Mouse (Mus musculus): Measurements from ENCODE around the gene Rem2. TPM values are rescaled to one million over a fixed set of nuclear protein-coding genes. Genes with fewer than 3 reads are reported as not detected.

Rem2 gene
- polyA plus RNA-seq, 1 experiment, result 0.30 TPM

DNA sequence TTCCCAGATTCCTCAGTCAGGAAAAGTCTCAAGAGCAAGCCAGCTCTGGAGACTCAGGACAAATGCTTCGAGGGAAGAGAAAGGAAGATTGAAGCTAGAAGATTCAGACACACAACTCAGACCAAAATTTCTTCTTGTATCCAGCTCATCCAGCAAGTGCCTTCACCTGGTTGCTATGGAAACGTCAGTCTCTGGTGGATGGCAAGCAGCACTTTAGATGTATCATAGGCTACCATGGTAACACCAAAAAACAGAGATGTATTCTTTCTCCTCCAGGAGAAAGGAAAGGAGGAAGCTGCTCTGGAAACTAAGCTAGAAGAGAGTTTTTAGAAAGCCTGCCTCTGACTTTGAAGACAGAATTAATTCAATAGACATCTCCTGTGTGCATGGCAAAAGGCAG is 11.8 kb downstream of the Rem2 start:
- Histone ChIP-seq H3K4me3 (replicated peaks) (no peak overlapping the region), H3K4me1 (no peaks in the 10 kb centered on the region), H3K9me3 (no peaks in the 10 kb centered on the region), H3K27me3 (replicated peaks) (peaks cover 6% of the 10 kb centered on the region), H3K36me3 (replicated peaks; ENCODE audit: low read length) (no peaks in the 10 kb centered on the region)
- no peak for TF ChIP-seq FLI1 (IDR thresholded peaks at IDR 0.05; ENCODE audit: low read length)
- no peak for TF ChIP-seq GATA1 (IDR thresholded peaks at IDR 0.05; ENCODE audit: borderline replicate concordance, low read length)

DNA sequence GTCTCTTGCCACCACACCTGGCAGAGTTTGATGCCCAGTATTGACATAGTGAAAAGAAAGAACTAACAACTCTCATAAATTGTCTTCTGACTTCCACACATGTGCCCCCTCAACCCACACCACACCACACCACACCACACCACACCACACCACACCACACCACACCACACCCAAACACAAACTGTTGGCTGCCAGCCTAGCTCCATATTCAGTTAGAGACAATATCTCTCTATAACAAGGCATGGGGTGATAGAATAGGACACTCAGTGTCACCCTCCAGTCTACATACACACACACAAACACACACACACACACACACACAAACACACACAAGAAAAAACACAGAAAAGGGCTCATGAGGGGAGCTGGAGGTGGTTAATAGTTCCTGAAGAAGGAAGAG is 12.4 kb downstream of the Rem2 start:
- Histone ChIP-seq H3K9me3 (no peaks in the 10 kb centered on the region), H3K4me1 (no peaks in the 10 kb centered on the region), H3K36me3 (replicated peaks; ENCODE audit: low read length) (no peaks in the 10 kb centered on the region), H3K27me3 (replicated peaks) (peaks cover 6% of the 10 kb centered on the region), H3K4me3 (replicated peaks) (no peak overlapping the region)
- no peak for TF ChIP-seq FLI1 (IDR thresholded peaks at IDR 0.05; ENCODE audit: low read length)
- no peak for TF ChIP-seq GATA1 (IDR thresholded peaks at IDR 0.05; ENCODE audit: borderline replicate concordance, low read length)

DNA sequence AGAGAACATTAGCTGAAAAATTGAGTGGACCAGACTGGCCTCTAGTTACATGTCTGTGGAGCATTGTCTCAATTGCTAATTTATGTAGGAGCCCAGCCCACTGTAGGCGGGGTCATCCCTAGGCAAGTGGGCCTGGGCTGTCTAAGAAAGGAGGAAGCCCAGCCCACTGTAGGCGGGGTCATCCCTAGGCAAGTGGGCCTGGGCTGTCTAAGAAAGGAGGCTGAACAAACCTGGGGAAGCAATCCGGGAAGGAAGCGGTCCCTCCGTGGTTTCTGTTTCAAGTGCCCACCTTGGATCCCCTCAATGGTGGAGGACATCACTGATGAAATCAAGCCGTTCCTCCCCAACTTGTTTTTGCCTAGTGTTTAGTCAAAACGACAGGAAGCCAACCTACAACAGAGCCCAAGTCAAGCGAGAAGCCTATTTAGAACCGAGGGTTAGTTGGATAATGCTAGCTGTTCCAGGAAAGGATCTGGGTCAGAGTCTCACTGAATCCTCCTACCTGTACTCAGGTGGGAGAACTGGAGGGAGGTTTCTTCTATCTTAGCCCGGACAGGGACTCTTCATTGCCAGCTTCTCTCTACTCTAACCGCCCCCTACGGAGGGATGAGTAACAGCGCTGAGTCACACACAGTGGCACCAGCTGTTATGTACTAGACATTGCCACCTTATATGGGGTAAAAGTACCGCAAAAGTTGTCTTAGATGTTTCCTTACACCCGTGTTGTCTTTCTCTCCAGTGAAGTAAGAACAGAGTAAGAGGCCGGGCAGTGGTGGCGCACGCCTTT is 16.6 kb downstream of the Rem2 start:
- H3K36me3 ChIP-seq (replicated peaks; ENCODE audit: low read length), result no peaks in the 10 kb centered on the region
- H3K9me3 ChIP-seq, result peaks cover 4% of the 10 kb centered on the region; the same call in 1 of the 2 replicates
- no peak for TF ChIP-seq GATA1 (IDR thresholded peaks at IDR 0.05; ENCODE audit: borderline replicate concordance, low read length)
- no peak for TF ChIP-seq FLI1 (IDR thresholded peaks at IDR 0.05; ENCODE audit: low read length)
- H3K4me3 ChIP-seq (replicated peaks), result no peak overlapping the region
- peaks cover 4% of the 10 kb centered on the region for H3K4me1 ChIP-seq
- peaks cover 9% of the 10 kb centered on the region for H3K27me3 ChIP-seq (replicated peaks)

DNA sequence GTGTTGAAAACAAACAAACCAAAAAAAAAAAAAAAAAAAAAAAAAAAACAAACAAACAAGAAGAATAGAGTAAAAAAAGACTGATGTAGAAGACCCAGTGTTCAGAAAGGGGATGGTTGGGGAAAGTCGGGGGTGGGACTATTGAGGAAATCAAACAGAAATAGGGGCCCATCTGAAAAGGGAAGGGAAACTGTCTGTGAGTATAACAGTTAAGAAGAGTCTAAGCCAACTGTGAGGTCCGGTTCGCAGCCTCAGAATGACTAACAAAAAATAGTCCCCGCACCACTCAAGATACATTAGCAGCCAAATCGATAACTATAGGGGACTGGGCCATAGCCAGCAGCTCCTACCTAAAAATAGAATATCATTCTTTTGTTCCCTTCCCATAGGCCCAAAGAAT is 17.3 kb downstream of the Rem2 start:
- H3K27me3 ChIP-seq (replicated peaks), result peaks cover 9% of the 10 kb centered on the region
- H3K9me3 ChIP-seq, result peaks cover 4% of the 10 kb centered on the region; the same call in 1 of the 2 replicates
- H3K4me3 ChIP-seq (replicated peaks), result no peak overlapping the region
- H3K4me1 ChIP-seq, result peaks cover 4% of the 10 kb centered on the region
- H3K36me3 ChIP-seq (replicated peaks; ENCODE audit: low read length), result no peaks in the 10 kb centered on the region
- TF ChIP-seq FLI1 (IDR thresholded peaks at IDR 0.05; ENCODE audit: low read length) (no peak), GATA1 (IDR thresholded peaks at IDR 0.05; ENCODE audit: borderline replicate concordance, low read length) (no peak)

DNA sequence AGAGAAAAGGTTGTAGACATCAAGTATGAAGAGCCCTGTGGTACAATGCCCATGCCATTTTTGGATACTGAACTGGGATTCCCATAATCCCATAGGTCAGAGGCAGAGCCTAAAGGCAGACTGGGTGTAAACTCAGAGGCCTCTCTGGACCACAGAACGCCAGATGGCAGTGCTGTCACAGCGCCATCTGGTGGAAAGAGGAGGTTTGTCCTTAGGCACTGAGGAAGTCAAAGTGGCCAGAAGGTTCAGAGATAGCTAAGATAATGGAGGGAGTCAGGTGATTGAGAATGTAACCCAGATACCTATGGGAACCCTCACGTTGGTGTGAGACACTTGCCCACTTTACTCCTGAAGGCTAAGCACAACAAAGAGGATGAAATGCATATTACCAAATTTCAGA is 18.3 kb downstream of the Rem2 start:
- Histone ChIP-seq H3K4me3 (replicated peaks) (no peak overlapping the region), H3K4me1 (peaks cover 4% of the 10 kb centered on the region), H3K27me3 (replicated peaks) (peaks cover 9% of the 10 kb centered on the region), H3K9me3 (peaks cover 4% of the 10 kb centered on the region; the same call in 1 of the 2 replicates), H3K36me3 (replicated peaks; ENCODE audit: low read length) (no peaks in the 10 kb centered on the region)
- no peak for TF ChIP-seq GATA1 (IDR thresholded peaks at IDR 0.05; ENCODE audit: borderline replicate concordance, low read length)
- no peak for TF ChIP-seq FLI1 (IDR thresholded peaks at IDR 0.05; ENCODE audit: low read length)

DNA sequence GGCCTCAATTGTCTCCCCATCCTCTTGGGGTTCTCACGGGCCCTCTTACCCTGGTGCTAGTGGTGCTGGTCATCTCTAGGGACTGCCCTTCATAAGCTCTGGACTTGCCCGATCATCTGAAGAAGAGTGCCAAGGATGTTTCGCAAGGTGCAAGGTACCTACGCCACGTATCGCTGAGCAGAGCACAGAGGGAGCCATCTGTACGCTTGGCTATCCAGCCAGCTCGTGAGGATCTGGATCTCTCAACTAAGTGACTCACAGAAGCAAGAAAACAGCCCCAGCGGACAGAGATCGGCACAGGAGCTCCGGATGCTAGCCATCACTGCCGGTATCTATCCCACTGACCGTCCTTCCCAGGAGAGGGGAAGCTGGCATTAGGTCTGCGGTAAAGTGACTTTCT is 20.8 kb downstream of the Rem2 start:
- TF ChIP-seq FLI1 (IDR thresholded peaks at IDR 0.05; ENCODE audit: low read length) (no peak), GATA1 (IDR thresholded peaks at IDR 0.05; ENCODE audit: borderline replicate concordance, low read length) (no peak)
- H3K4me1 ChIP-seq, result peaks cover 14% of the 10 kb centered on the region
- no peaks in the 10 kb centered on the region for H3K36me3 ChIP-seq (replicated peaks; ENCODE audit: low read length)
- H3K9me3 ChIP-seq, result peaks cover 4% of the 10 kb centered on the region; the same call in 1 of the 2 replicates
- H3K27me3 ChIP-seq (replicated peaks), result peaks cover 9% of the 10 kb centered on the region
- no peak overlapping the region for H3K4me3 ChIP-seq (replicated peaks)

DNA sequence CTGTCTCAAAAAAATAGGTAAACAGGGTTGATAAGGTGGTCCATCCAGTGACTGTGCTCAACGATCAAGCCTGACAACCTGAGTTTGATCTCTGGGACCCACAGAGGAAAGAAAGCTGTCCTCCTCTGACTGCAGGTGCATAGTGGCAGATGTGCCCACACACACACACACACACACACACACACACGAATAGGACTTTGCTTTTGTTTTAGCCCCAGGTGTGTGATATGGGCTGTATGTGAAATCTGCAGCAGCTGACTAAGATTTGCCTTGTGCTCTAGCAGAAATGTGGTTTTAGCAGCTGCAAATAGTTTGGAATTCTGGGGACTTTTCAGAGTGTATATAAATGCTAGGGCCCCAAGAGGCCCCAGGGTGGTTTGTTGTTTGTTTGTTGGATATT is 23.4 kb downstream of the Rem2 start:
- peaks cover 9% of the 10 kb centered on the region for H3K27me3 ChIP-seq (replicated peaks)
- H3K36me3 ChIP-seq (replicated peaks; ENCODE audit: low read length), result peaks cover under 1% of the 10 kb centered on the region
- peaks cover 7% of the 10 kb centered on the region for H3K9me3 ChIP-seq
- H3K4me1 ChIP-seq, result peaks cover 11% of the 10 kb centered on the region
- TF ChIP-seq FLI1 (IDR thresholded peaks at IDR 0.05; ENCODE audit: low read length) (no peak), GATA1 (IDR thresholded peaks at IDR 0.05; ENCODE audit: borderline replicate concordance, low read length) (no peak)
- no peak overlapping the region for H3K4me3 ChIP-seq (replicated peaks)

DNA sequence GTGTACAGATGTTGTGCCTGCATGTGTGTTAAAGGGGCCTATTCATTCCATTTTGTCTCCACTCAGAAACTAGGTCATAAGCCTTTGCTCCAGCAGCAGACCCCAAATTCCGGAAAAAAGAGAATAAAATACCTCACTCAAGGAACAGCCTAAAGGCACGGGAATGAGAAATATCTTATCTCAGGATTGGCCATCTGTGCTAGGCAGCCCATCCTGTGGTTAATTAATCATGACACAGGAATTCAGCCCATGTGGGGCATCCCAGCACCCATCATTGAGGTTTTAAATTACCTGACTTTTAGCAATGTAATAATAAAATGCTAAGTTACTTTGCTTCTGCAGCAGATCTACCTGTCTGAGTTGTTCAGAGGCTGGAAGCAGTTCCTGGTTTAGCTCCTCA is 25.5 kb downstream of the Rem2 start:
- peaks cover 5% of the 10 kb centered on the region for H3K27me3 ChIP-seq (replicated peaks)
- TF ChIP-seq GATA1 (IDR thresholded peaks at IDR 0.05; ENCODE audit: borderline replicate concordance, low read length), result no peak
- no peak for TF ChIP-seq FLI1 (IDR thresholded peaks at IDR 0.05; ENCODE audit: low read length)
- H3K4me3 ChIP-seq (replicated peaks), result no peak overlapping the region
- H3K36me3 ChIP-seq (replicated peaks; ENCODE audit: low read length), result peaks cover 14% of the 10 kb centered on the region
- H3K9me3 ChIP-seq, result peaks cover 5% of the 10 kb centered on the region; the same call in 1 of the 2 replicates
- peaks cover 10% of the 10 kb centered on the region; the same call in 1 of the 2 replicates for H3K4me1 ChIP-seq

DNA sequence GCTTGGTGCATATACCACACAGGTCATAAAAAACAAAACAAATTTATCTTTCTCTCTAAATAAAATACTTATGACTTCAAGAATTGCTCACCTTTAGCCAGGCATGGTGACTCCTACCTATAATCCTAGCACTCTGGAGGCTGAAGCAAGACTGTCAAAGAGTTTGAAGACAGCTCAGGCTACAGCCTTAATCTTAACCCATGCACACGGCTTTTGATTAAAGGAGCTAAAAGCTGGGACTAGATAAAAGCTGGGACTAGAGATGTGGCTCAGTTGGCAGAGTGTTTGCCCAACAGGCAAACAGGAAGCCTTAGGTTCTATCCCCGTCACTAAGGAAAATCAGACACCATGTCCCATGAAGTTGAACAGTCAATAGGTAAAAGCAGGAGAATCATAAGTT is 27.2 kb downstream of the Rem2 start:
- Histone ChIP-seq H3K9me3 (peaks cover 5% of the 10 kb centered on the region; the same call in 1 of the 2 replicates), H3K4me3 (replicated peaks) (no peak overlapping the region), H3K36me3 (replicated peaks; ENCODE audit: low read length) (peaks cover 30% of the 10 kb centered on the region), H3K27me3 (replicated peaks) (no peaks in the 10 kb centered on the region), H3K4me1 (peaks cover 10% of the 10 kb centered on the region; the same call in 1 of the 2 replicates)
- TF ChIP-seq FLI1 (IDR thresholded peaks at IDR 0.05; ENCODE audit: low read length) (no peak), GATA1 (IDR thresholded peaks at IDR 0.05; ENCODE audit: borderline replicate concordance, low read length) (no peak)

DNA sequence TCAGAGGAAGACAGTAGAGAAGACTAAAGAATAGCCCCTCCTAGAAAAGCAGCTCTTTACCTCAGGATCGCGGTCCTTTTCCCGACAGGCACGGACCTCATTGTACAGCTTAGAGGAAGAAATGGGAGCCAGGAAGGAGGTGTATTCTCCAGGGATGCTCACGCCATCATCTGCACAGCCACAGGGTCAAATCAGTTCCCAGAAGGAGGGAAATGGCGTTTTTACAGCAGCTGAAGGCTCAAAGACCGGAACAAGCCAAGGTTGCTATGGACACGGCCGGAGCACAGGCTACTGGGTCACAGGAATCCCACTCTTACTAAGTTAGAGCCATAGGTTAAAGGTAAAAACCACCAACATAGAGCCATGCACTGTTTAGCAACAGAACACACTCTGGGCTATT is 33.9 kb downstream of the Rem2 start:
- H3K36me3 ChIP-seq (replicated peaks; ENCODE audit: low read length), result peaks cover 92% of the 10 kb centered on the region
- TF ChIP-seq FLI1 (IDR thresholded peaks at IDR 0.05; ENCODE audit: low read length), result no peak
- no peak for TF ChIP-seq GATA1 (IDR thresholded peaks at IDR 0.05; ENCODE audit: borderline replicate concordance, low read length)
- no peaks in the 10 kb centered on the region for H3K27me3 ChIP-seq (replicated peaks)
- peaks cover 3% of the 10 kb centered on the region; the same call in 1 of the 2 replicates for H3K9me3 ChIP-seq
- no peak overlapping the region for H3K4me3 ChIP-seq (replicated peaks)
- peaks cover 14% of the 10 kb centered on the region for H3K4me1 ChIP-seq
